Mouse (Mus musculus) thymus, adult 2 months (tissue): Measurements from ENCODE around the gene Cdc42ep2.

Experiments used
- CTCF ChIP-seq: fragments of 200-500 bp; IDR thresholded peaks from 2 replicates; pipeline ENCODE4 v1.5.1; 2012; ENCODE audit warnings: mild to moderate bottlenecking, control low read depth, low read length, moderate library complexity, borderline replicate concordance; ENCODE audit not compliant: control insufficient read depth, poor library complexity, insufficient read depth; ENCODE audit errors: extremely low read depth
- POLR2A ChIP-seq: fragments of 200-500 bp; IDR thresholded peaks from 2 replicates; pipeline ENCODE4 v1.6.1; 2012; ENCODE audit warnings: mild to moderate bottlenecking, low read length, control low read depth, moderate library complexity; ENCODE audit not compliant: control insufficient read depth, poor library complexity, insufficient read depth; ENCODE audit errors: extremely low read depth

- no peak for TF ChIP-seq CTCF
- no peak for TF ChIP-seq POLR2A
Observed at GRCm38 (mm10) chr19:5955704-5956670, 31.4 kb upstream of the Cdc42ep2 start.
